Mouse (Mus musculus) right cerebral cortex, postnatal 10 days (tissue): Measurements from ENCODE around the gene Pkig.
"Not testable (repeated sequence)": the region's sequence is repeated elsewhere in the genome, so short reads cannot be mapped to it uniquely, and the experiment has no call there.

ENCODE experiments used
- DNase-seq, 2 experiments: peaks; one replicate each; pipeline ENCODE4 v3.0.0; 2021; ENCODE audit warnings: low spot score in 2 of 2

Gene Pkig

DNA sequence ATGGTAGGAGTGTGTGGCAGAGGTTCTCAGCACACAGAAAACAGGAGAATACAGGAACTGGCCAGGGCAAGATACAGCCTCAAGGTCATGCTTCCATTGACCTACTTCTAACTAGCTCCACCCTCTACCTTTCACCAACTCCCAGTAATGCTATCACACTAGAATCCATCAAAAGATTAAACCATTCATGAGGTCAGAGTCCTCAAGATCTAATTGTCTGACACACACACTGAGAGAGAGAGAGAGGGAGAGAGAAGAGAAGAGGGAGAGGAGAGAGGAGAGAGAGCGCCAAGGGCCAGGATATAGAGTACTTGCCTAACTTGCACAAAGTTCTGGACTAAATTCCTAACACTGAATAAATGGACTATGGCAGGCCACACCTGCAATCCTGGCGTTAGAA lies 24.2 kb downstream of the Pkig start:
- DNase-seq: no peak

DNA sequence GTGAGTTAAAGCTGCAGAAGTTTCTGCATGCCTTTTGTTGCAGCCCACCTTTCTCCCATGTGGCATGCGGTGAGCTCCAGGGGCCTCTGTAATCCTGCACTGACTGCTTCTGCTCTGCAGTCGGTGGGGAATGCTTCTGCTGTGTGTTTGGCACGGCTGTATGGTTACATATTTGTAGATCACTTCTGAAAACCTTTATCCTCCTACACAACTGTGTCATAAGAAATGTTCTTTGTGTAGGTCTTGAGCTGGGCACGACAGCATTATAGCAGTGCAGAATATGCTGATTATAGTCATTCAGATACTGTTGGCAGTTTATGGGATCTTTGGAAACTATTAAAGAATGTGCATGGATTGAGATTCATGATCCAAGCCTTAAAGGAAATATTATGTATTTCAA lies 27.1 kb downstream of the Pkig start:
- DNase-seq: no peak

DNA sequence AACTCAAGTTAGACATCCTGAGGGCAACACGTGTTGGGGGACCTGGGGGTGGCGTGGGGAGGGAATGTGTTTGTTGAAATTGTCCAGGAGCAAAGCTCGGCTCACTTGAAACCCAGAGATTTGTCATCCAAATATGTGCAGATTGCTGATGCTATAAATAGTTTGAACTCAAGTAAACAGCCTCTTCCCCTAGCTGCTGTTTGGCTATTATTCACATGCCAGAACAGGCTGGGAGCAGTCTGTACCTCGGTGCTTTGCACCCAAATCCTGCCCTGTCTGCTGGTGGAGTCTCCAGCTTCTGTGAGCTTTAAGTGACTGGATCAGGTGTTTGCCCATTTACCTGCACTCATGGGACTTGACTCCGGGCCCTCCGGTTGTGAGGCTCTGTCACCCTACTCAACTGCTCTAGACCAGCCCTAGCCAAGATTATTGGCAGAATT lies 27.6 kb downstream of the Pkig start:
- peak; percentile 40 to 42 for DNase-seq

DNA sequence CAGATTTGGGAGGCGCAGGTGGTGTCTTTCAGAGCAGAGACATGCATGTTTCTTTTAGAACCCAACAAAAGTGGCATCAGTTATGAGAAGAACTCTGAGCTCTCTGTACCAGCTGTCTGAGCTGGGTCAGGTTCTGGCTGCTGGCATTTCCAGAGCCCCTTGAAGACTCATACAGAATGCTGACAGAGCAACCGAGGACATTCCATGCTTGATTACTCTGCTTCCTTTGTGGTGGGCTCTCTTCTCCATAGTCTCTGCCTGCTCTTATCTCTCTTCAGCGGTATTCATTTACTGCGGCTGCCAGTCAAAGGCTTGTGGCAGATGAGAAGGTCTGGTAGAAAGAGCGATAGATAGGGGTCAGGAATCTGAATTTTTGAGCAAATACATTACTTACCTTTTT lies 28.0 kb downstream of the Pkig start:
- no peak for DNase-seq

DNA sequence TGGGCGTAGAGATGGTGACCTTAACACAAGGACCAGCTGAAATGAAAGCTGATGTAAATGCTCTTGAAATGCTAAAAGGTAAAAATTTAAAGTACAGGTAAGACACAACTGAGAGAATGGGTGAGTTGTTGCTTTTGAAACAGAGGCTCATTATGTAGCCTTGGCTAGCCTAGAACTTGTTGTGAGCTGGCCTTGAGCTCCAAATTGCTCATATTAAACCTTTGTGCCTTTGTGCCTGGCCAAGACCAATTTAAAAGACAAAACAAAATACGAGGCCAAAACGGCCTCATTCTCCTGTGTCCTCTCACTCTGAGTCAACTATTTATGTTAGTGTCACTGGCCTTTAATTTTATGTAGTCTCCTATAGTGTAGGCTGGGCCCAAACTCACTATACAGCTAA lies 28.7 kb downstream of the Pkig start:
- DNase-seq: no peak

DNA sequence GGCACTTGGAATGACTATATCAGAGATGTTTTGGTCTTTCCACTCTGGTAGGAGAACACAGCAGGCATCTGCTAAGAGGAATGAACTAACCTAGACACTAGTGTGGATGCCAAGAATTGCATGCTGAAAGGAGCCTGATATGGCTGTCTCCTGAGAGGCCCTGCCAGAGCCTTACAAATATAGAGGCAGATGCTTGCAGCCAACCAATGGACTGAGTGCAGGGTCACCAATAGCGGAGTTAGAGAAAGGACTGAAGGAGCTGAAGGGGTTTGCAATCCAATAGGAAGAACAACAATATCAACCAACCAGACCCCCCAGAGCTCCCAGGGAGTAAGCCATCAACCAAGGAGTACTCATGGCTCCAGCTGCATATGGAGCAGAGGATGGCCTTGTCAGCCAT lies 30.2 kb downstream of the Pkig start:
- not testable (repeated sequence) for DNase-seq

DNA sequence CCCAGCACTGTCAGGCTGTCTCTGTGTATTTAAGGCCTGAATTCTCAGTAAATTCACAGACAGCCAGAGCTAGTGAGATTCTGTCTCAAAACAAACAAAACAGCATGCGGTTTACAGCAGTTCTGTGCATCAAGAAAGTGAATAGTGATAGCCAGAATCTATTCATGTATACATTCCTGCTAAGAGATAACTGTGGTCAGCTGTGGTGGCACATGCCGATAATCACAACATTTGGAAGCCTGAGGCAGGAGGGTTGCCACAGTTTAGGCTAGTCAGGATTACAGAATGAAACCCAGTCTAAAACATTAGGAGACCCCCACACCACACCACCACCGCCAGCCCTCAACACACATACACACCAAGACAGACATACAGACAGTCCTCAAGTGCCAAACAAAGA lies 31.6 kb downstream of the Pkig start:
- no peak for DNase-seq

DNA sequence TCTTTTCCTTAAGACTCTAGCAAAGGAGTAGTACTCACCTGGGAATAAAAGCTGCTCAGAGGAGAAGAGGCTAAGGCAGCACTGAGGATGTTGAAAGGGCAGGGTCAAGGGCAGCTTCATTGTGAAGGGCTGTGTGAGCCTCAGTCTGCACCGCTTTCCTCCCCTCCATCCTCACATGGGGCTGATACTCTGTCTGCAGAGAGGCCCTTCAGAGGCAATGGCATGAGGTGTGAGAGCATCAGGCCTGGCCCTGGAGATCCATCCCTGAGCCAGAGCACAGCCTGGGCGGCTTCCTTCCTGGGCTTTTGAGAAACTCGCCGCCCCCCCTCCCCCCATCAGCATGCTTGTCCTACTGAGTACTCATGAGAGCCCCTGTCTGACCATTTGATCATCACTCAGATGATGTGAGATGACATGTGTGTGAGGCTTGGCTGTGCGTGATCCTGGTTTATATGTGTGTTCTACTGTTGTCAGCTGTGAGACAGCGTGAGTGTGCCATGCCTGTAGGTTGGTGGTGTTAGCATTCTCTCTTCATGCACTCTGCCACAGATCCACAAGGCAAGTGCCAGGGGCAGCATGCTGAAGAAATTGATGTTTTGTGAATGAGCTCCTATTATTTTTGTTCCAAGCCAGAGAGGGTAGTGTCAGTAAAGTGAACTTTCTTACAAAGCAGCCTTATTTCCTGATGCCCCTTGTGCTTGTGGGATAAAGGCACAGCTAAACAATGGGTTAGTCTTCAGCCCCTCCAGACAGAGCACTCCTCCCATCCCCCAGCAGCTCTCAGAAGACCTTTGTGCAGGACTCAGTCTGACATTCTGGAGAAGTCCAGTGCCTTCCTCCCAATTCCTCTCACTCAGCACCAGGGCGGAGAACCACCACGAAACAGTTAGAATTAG lies 32.5 kb downstream of the Pkig start:
- DNase-seq: no peak

DNA sequence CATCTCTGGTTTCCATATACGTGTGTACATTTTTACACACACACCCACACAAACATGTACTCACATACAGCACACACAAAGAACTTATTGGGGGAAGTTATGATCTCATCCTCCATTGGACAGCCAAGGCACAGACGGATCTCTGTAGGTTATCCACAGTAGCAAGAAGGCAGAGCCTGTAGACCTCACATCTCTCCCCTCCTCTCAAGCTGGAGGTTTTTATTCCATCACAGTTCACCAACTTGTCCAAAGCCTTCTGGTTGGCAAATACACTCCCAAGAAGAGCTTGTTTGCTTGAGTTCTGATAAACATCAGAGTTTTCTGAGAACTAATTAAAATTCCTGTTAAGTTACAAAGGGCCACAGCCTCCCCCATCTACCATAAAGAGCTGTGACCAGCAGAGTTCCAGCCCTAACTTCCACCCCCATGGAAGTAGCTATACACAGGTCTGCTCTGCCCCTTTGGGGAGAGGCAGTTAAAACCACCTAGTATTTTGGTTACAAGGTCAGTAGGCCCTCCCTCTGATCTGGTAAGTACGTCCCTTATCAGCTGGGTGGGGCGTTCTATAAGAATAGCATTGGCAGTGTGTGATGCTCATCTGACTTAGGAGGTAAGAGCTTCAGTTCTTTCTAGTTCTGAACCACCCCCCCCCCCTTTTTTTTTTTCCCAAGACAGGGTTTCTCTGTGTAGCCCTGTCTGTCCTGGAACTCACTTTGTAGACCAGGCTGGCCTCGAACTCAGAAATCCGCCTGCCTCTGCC lies 33.8 kb downstream of the Pkig start:
- no peak for DNase-seq

DNA sequence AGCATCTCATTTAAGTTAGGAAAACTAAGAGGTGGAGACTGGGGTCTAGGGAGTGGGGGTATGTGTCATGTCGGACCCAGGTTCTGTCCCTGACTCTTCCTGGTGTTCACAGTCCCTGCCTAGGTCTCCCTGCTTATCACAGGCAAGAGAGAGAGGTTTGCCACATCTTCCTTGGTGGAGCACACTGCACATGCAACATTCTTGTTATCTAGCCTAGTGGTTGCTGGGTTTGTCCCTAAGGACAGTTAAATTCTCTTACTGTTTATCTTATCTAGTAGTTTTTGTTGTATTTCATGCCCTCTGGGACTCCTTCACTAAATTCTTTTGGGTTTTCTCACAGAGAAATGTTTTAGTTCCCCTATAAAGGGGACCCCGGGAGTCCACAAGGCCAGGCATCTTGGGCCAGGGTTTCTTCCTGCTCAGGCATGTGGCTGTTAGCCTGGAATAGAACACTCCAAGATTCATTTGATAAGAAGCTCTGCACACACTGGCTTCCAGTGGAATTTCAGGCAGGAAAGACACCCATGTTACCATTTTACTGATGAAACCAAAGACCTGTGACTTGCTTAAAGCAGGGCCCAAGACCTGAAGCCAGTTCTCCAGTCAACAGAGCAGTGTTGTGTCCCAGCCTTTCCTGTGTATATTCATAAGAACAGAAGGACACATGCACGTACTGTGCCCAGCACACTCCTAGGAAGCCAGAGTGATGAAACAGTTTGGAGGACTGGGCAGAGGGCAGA lies 34.9 kb downstream of the Pkig start:
- no peak for DNase-seq

DNA sequence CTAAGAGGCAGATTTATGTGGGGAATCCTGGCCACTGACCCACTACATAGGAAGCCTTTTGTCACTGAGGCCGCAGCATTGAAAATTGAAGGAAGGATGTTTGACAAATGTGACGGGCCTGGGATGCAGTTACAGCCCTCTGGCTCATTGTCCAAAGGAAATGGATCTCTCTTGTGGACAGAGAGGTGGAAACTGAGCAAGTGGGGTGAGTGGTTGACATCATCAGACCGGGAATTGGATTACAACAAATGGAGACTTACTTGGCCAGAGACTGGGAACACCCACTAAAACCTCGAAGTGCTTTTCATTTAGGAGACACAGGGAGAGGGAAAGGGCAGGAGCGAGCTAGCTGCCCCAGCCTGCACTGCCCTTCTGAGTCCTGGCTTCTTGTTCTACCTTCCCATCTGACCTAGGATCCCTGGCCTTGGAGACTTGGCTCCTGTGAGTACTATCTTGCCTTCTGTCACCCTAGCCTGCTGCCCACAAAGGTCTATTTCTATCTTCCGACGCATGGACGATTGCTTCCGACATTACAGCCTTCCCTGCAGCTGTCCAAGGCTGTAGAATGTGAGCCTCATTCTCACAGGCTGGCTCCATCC lies 35.6 kb downstream of the Pkig start:
- DNase-seq: no peak

DNA sequence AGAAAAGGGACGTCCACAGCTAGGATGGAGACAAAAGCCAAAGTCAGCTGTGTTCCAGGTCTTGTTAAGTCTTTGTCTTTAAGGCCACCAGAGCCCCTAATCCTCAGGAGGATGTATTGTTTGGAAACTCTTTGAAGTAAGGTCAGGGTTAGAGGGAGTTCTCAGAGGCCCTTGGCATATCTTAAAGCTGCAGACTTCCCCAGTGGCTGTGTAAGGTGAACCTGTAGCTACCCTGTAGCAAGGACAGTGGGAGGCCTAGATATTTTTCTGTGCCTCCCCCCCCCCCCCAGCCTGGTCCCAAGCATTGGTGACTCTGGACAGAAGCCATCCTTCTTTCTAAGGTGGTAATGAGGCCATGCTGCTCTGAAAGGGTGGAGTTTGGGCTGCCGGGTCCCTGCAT lies 38.6 kb downstream of the Pkig start:
- no peak for DNase-seq

DNA sequence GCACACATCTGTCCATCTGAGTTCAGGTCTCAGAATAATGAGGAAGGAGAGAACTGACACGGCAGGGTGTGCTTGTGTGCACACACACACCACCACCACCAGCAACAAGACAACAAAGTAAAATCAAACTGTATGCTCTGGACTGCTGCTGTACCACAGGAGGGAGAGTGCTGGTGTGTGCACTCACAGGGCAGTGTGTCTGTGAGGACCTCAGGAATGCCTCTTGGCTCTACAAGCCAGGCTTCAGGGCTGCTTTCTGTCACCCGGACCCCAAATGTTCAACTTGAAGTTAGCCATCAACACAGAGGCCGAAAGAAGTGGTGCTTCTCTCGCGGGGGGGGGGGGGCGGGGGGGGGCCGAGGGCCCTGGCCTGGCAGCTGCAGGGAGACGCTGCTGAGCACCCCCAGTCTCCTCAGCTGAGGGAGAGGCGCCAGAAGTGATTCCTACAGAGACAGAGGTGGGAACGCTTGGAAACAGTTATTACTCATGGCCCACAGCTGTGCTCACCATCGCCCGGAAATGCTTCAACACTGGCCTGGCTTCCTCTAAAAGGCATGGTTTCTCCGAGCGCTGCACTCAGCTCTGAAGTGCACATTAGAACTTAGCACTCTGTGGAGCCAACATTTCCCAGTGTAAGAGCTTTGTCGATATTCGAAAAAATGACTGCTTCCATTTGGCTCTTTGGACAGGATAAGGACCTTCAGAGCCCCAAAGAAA lies 39.7 kb downstream of the Pkig start:
- no peak for DNase-seq

DNA sequence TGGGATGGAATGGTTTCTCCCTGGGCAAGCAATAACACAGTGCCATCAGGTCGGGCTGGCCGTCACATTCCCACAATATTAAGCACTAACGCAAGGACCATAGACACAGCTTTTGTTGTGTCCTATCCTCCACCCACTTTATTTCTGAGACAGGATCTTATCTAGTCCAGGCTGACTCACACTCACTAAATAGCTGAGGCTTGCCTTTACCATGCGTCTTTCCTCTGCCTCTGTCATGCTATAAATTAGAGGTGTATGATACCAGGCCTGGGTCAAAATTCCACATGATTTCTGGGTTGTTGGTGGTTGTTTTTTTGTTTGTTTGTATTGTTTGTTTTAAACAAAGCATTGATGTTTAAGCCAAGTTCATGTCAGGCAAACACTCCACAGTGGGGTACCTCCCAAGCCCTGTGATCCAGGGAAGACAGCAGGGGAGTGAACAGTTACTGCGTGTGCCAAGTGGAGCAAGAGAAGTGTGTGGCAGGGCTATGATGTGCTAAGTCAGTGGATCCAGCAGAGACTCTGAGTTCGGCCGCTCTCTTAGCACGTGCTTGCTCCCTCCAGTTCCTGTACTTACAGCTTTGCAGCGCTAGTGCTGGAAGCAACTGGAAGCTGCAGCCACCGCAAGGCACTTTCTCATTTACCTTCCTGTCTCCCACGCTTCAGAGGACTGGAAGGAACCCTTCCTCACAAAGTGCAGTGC lies 41.0 kb downstream of the Pkig start:
- no peak for DNase-seq

DNA sequence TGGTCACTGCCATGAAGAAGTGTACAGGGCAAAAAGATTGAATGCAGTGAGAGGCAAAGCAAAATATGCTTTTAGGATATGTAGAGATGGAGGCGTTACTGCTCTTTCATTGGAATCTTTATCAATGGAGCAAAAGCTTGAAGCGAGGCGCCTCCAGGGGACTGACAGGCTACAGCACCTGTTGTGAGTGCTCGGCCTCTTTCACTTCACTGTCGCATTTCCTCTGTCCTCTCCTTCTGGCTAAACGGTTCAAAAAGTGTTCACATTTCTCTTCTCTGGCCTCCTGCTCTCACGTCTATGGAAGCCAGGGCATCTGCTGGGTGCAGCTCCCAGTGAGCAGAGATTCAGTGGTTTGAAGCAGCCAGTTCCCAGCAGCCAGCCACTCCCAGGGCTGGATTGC lies 44.2 kb downstream of the Pkig start:
- no peak for DNase-seq

DNA sequence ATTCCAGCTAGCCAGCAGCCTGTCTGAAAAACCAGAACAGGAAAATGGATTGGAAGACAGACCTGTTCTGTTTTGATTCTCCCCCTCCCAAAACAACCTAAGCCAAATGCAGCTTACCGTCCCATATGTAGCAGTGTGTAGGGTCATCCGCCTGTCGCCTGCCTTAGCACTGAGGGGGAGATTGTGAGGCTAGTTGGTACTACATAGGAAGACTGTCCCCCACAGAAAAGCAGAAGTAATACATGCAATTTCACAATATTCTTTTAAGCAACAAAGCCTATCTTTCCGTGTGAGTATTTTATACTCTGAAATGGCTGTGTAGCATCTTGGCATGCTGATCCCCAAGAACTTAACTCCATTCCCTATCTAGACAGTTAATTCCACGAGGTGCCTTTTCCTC lies 44.7 kb downstream of the Pkig start:
- DNase-seq: no peak

DNA sequence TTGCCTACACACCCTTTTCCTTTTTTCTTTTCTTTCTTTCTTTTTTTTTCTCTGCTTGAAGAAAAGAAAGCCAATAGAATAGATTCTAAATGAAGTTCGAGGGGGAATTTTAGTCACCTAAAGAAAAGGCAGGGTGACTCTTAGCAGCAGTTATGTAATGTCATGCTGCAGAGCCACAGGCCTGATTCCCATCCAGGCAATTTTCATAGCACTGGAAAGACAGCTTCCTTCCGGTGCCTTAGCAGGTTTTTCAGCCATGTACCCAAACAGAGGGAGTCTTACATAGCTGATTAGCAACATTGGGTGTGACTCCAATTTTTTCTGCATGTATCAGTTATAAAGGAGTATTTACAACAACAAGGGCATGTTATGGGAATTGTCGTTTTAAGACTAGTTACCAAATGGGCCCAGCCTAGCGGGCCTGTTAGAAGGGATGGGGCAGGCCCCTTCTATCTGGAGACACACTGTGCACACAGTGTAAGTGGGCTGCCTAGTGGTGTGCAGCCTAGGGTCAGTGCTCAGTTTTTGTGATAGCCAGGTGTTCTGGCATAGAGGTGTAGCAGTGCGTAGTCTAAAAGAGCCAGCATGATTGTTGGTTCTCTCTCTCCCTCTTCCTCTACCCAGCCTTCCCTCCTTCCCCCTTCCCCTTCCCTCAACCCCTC lies 45.5 kb downstream of the Pkig start:
- no peak for DNase-seq

DNA sequence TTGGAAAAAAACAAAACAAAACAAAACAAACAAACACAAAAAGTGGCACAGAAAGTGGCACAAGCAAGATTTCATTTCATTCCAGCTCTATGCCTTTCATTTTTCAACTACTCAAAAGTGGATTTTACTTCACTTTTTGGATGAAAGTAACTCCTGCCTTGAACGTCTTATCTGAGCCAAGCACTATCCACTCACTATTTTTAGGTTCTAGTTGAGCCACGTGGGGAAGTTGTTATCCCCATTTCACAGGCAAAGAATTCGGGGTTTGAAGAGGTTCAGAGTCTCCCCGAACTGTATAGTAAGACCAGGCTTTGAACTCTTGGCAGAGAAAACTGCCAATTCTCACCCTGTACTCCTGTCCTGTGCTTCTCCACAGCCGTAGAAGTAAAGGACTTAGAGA lies 50.1 kb downstream of the Pkig start:
- DNase-seq: no peak

DNA sequence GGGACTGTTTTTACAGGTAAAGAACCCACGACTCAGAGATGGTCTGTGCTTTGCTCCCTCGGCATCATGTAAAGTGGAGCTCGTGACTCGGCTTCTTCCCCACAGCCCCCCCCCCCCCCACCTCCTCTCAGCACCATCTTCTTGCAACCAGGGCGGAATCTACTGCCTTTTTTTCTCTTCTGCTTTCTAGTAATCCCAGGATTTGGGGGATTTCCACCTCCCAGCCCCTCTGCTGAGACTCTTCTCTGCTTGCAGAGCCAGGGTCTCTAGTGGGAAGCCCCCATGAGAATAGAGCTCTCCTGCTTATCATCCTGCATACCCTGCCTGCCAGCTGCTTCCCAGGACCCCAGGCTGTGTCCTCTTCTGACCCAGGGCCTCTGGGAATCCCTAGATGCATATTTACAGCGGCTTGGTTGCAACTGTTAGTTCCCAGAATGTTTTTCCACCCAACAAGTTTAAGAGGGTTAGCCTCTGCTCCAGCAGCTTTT lies 50.6 kb downstream of the Pkig start:
- no peak for DNase-seq

DNA sequence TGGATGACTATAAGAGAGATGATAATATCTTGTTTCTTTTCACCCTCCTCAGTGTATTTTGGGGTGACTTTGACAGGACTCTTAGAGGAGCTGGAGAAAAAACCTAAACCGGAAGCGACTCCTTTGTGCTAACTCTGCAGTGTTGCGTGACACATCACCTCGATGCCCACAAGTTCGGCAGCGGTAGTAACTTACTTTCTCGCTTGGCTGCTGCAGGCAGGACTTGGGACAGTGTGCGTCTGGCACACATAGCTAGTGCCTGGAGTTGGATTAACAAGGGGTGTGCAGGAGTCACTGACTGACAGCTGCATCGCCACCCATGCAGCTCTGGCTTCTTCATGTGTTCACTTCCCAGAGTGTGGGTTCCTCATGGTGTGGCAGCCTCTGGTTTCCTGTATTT lies 51.8 kb downstream of the Pkig start:
- no peak for DNase-seq
